Mouse (Mus musculus) retina, postnatal 7 days (tissue): Measurements from ENCODE around the gene Msl3l2.

Experiments
- DNase-seq: peaks from one replicate; pipeline ENCODE4 v3.0.0-alpha.2; 2012; ENCODE audit warnings: low read depth, low spot score

The Msl3l2 gene

GRCm38 (mm10) chr10:56106333-56106995 is at the start of gene Msl3l2:
Msl3l2 (plus strand) TSS chr10:56106917.
- peak; percentile 44 for DNase-seq

GRCm38 (mm10) chr10:56058979-56059422 is 47.7 kb upstream of the Msl3l2 start:
- no peak for DNase-seq

DNA sequence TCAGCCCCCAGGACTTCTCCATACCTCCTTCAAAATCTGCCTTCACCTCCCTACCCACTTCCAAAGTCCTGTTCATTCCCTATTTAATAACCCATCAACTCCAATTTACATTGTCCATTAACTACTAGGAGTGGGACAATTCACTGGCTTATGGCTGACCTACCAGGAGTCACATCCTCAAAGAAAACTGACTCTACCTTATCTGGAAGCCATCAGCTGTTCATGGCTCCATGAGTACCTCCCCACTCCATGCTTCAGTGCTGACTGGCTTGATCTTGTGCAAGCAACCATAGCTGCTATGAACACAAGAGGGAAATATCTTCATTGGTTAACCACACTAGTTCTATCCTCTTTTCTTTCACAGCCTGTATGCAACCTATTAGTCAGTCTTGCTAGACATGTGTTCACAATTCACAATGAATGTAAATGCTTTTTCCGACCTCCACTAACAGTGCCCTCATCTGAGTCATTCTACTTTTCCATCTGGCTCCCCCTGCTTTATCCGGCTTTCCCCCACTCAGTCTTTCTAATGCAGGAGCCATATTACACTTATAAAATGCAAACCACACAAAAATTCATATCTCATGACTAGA is 45.4 kb upstream of the Msl3l2 start:
- DNase-seq: no peak

GRCm38 (mm10) chr10:56062746-56063145 is 44.0 kb upstream of the Msl3l2 start:
- DNase-seq: no peak

DNA sequence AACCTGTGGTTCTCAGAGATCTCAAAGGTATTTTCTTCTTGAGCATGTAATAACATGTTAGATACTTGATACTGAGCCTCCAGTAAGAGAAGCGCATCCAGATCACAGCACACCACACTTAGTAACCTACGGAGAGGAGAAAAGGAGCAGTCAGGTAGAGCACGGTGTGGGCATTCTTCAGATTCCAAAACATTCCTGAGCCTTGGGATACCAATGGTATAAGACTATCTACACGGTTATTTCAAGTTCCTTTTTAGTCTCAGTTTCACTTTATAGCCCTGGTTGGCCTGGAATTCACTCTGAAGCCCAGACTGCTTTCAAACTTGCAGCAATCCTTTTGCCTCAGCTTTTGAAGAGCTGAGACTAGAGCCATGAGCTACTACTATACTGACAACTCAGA is 17.0 kb upstream of the Msl3l2 start:
- no peak for DNase-seq

DNA sequence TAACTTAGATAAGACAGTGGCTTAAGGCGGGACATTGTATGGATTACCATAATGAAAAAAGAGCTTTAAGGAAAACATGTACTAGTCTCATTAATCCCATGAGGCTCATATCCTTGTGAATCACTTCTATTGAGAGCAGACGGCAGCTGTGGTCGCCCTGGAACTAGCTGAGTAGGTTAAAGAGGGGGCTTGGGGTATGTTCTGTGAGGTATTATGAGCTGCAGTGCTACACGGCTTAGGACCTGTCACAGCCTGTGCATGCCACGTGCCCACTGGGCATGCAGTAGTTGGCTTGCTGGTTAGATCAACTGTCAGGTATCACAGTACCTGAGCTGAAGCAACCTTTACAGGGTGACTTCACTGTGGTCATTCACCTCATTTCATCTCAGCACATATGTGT is 12.1 kb upstream of the Msl3l2 start:
- DNase-seq: no peak

DNA sequence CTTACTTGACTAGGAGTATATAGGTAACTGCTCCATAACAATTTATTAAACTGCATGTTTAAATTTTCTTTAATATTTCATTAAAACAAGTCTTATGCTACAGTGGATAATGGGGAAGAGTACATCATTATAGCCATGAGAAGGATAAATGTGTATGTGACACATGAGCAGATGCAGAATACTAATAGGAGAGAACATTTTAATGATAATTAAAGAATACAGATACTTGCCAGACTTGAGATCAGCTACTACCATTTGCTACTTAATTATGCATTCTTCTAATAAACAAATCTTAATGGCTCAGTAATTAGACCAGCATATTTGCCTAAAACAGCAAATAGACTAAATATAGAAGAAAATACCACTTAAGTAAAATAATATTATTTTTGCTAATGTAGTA is 10.0 kb upstream of the Msl3l2 start:
- no peak for DNase-seq

GRCm38 (mm10) chr10:56099126-56099525 is 7.6 kb upstream of the Msl3l2 start:
- no peak for DNase-seq

- DNase-seq: no peak
Observed at GRCm38 (mm10) chr10:56099641-56100310, 6.9 kb upstream of the Msl3l2 start.

GRCm38 (mm10) chr10:56106996-56107334 is 248 bp downstream of the Msl3l2 start:
- DNase-seq: no peak

DNA sequence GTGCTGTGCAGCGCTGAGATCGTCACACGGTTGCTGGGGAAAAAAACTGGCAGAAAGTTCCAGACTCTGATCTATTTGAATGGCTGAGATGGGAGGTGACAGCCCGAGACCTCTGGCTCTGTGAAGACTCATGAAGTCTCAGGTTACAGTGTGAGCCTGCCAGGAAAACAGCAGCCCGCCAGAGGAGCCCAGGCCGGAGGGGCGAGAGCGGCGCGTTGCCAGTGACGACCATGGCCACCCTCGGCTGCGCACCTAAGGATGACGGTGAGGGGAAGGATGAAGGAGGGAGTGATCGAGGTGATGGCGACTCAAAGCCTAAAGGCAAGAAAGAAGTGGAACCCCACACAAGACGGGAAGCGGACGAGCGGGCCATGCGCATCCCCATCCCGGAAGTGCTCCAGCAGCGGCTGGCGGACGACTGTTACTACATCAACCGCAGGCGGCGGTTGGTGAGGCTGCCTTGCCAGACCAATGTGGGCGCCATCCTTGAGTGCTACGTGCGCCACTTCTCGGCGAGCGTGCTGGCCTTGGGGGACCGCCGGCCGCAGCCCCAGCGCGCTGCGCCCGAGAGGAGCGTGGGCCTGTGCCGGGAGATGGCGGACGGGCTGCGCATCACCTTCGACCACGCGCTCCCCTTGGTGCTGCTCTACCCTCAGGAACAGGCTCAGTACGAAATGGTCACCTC is 8.4 kb downstream of the Msl3l2 start:
- DNase-seq: peak; percentile 32

- DNase-seq: no peak
Observed at GRCm38 (mm10) chr10:56115636-56116180, 9.0 kb downstream of the Msl3l2 start.

DNA sequence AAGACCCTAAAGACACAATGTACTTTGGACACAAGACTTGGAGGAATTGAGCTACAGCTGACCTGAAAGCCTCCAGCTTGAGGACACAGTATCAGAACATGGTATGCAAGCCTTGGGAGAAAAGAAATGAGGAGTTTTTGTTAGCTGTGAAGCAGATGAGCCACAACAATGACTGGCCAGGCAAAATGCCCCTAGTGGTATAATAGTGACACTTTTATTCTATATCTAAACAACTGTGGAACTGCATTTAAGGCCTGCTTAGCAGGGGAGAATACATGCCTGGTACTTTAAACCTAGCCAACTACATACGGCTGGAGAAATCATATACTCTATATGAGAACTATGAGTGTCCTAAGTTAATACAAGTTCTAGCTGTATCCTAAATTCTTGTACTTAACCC is 20.3 kb downstream of the Msl3l2 start:
- no peak for DNase-seq

- DNase-seq: no peak
Observed at GRCm38 (mm10) chr10:56129642-56130041, 22.9 kb downstream of the Msl3l2 start.

DNA sequence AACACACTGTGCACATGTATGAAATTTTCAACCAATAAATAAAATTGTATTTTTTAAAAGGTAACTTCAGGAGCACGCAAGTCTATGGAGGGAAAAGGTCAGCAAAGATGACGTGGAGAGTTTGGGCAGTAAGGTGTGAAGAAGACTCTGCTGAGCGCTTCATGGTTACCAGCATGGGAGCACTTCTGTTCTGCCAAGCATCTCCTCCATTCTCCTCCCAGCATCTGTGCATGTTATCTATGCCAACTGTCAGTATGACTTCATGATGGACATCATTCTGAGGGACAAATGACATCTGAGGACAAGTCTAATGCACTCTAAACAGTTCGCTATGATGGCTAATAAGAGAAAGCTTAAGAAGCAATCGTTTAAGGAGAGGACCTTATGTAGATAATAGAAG is 30.5 kb downstream of the Msl3l2 start:
- no peak for DNase-seq

DNA sequence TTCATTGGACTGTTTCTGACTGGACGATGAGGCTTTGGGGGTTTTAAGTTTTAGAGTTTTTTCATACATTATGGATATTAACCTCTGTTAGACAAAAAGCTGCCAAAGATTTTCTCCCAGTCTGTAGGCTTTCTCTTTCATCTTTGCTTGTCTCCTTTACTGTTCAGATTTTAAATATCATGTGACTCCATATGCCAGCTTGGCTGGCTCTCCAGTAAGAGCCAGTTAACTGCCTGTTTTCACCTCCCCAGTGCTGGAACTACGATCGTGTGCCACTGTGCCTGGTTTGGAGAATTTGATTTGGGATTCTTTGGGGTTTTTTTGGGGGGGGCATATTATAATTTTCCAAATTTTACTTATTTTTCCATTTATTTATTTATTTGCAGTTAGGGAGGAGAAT is 42.2 kb downstream of the Msl3l2 start:
- DNase-seq: no peak

- DNase-seq: no peak
Observed at GRCm38 (mm10) chr10:56156956-56157355, 50.2 kb downstream of the Msl3l2 start.

DNA sequence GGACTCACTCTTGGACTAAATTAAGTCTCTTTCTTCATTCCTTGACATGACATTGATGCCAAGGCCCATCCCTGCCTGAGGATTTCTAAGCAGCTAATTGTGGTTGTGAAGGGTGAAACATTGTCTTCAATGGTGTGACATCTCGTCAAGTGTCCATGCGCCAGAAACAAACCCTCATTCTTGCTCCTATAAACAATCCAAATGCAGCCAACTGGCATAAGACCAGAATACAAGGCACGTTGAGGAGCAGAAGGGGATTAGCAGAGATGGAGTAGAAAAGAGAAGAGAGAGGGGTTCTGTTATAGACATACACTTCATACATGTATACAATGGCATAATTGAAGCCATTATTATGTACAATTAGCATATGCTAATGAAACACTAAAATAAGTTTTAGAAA is 51.5 kb downstream of the Msl3l2 start:
- no peak for DNase-seq

GRCm38 (mm10) chr10:56158748-56159147 is 52.0 kb downstream of the Msl3l2 start:
- DNase-seq: no peak

GRCm38 (mm10) chr10:56164411-56164810 is 57.7 kb downstream of the Msl3l2 start:
- DNase-seq: no peak

GRCm38 (mm10) chr10:56165758-56166157 is 59.0 kb downstream of the Msl3l2 start:
- DNase-seq: no peak
